Mouse (Mus musculus): ENCODE results near the gene Mettl24. TPM values are rescaled to one million over a fixed set of nuclear protein-coding genes. Genes with fewer than 3 reads are reported as not detected.

The Mettl24 gene
- polyA plus RNA-seq, 1 experiment from 2014 or later, result 1.9 TPM

DNA sequence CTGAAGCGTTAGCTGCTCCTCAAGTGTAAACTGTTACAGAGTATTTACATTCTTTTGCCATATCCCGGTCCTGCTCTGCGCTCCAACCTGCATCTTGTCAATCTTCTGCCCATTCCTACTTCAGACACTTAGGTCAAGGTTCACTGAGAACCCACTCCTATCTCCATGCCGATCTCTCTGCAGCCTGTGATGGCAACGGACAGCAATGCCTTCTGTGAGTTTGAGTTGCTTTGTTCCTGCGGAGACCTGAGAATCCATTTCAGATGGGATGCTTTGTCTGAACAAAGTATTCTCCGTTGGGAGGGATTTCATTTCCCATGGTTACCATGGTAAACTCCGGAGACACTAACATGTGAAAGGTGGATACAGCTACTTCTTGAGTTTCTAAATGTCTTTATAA lies 2.6 kb downstream of the Mettl24 start:
- Histone ChIP-seq H3K36me3 (ENCODE audit: control insufficient read depth, insufficient read depth, low read length) (no peaks in the 10 kb centered on the region), H3K27ac (replicated peaks) (no peak overlapping the region), H3K4me3 (ENCODE audit: low read depth, low read length) (no peak overlapping the region), H3K9me3 (ENCODE audit: control insufficient read depth, low read length) (no peaks in the 10 kb centered on the region), H3K27me3 (ENCODE audit: control insufficient read depth, insufficient read depth, low read length) (no peaks in the 10 kb centered on the region), H3K4me1 (replicated peaks; ENCODE audit: control insufficient read depth, insufficient read depth) (no peaks in the 10 kb centered on the region), H3K4me2 (replicated peaks; ENCODE audit: low read depth) (no peak overlapping the region), H3K9ac (ENCODE audit: low read length) (no peak overlapping the region)
- DNase-seq (ENCODE audit: low spot score) (no peak), ATAC-seq (ENCODE audit: low FRiP score, low TSS enrichment) (no peak)
- WGBS, result 32% methylated on average over 8 of the region's 8 CpGs
- TF ChIP-seq CTCF (IDR thresholded peaks at IDR 0.05; ENCODE audit: low read depth), result no peak
- no peak for TF ChIP-seq EP300 (optimal IDR thresholded peaks at IDR 0.05)

GRCm38 (mm10) chr10:40686976-40687375 lies 3.9 kb downstream of the Mettl24 start:
- no peak for ATAC-seq (ENCODE audit: low FRiP score, low TSS enrichment)
- 78% methylated on average over 4 of the region's 4 CpGs for WGBS
- no peak overlapping the region for H3K27ac ChIP-seq (replicated peaks)
- H3K4me2 ChIP-seq (replicated peaks; ENCODE audit: low read depth), result no peak overlapping the region
- H3K9ac ChIP-seq (ENCODE audit: low read length), result no peak overlapping the region
- TF ChIP-seq CTCF (IDR thresholded peaks at IDR 0.05; ENCODE audit: low read depth), result no peak
- TF ChIP-seq EP300 (optimal IDR thresholded peaks at IDR 0.05), result no peak
- no peaks in the 10 kb centered on the region for H3K4me1 ChIP-seq (replicated peaks; ENCODE audit: control insufficient read depth, insufficient read depth)
- no peaks in the 10 kb centered on the region for H3K27me3 ChIP-seq (ENCODE audit: control insufficient read depth, insufficient read depth, low read length)
- no peak for DNase-seq (ENCODE audit: low spot score)
- H3K4me3 ChIP-seq (ENCODE audit: low read depth, low read length), result no peak overlapping the region
- no peaks in the 10 kb centered on the region for H3K9me3 ChIP-seq (ENCODE audit: control insufficient read depth, low read length)
- no peaks in the 10 kb centered on the region for H3K36me3 ChIP-seq (ENCODE audit: control insufficient read depth, insufficient read depth, low read length)

GRCm38 (mm10) chr10:40687407-40687806 lies 4.3 kb downstream of the Mettl24 start:
- Histone ChIP-seq H3K36me3 (ENCODE audit: control insufficient read depth, insufficient read depth, low read length) (no peaks in the 10 kb centered on the region), H3K4me3 (ENCODE audit: low read depth, low read length) (no peak overlapping the region), H3K9me3 (ENCODE audit: control insufficient read depth, low read length) (no peaks in the 10 kb centered on the region), H3K27me3 (ENCODE audit: control insufficient read depth, insufficient read depth, low read length) (no peaks in the 10 kb centered on the region), H3K4me2 (replicated peaks; ENCODE audit: low read depth) (no peak overlapping the region), H3K4me1 (replicated peaks; ENCODE audit: control insufficient read depth, insufficient read depth) (no peaks in the 10 kb centered on the region), H3K27ac (replicated peaks) (no peak overlapping the region), H3K9ac (ENCODE audit: low read length) (no peak overlapping the region)
- TF ChIP-seq EP300 (optimal IDR thresholded peaks at IDR 0.05), result no peak
- no peak for TF ChIP-seq CTCF (IDR thresholded peaks at IDR 0.05; ENCODE audit: low read depth)
- ATAC-seq (ENCODE audit: low FRiP score, low TSS enrichment), result no peak
- 66% methylated on average over 2 of the region's 2 CpGs for WGBS
- DNase-seq (ENCODE audit: low spot score), result no peak

DNA sequence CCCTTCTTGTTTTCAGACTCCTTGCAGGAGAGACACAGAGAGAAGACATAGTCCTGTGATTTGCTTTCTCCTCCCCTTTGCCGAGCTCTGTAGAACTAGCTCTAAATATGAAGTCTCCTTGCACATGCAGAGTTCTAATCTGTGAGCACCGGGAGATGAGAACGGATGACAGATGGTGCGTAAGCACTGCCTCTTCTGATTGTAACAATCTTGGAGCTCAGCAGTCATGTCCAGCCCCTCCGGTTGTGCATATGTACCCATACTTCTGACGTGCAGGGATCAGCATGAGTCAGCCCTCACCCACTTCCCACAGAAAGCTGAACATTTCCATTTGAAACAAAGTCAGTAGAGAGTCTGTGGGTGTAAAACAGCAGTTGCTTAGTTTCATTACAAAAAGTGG lies 5.2 kb downstream of the Mettl24 start:
- 78% methylated on average over 6 of the region's 6 CpGs for WGBS
- Histone ChIP-seq H3K4me2 (replicated peaks; ENCODE audit: low read depth) (no peak overlapping the region), H3K9me3 (ENCODE audit: control insufficient read depth, low read length) (no peaks in the 10 kb centered on the region), H3K27ac (replicated peaks) (no peak overlapping the region), H3K27me3 (ENCODE audit: control insufficient read depth, insufficient read depth, low read length) (no peaks in the 10 kb centered on the region), H3K9ac (ENCODE audit: low read length) (no peak overlapping the region), H3K36me3 (ENCODE audit: control insufficient read depth, insufficient read depth, low read length) (no peaks in the 10 kb centered on the region), H3K4me1 (replicated peaks; ENCODE audit: control insufficient read depth, insufficient read depth) (no peaks in the 10 kb centered on the region), H3K4me3 (ENCODE audit: low read depth, low read length) (no peak overlapping the region)
- ATAC-seq (ENCODE audit: low FRiP score, low TSS enrichment) (no peak), DNase-seq (ENCODE audit: low spot score) (no peak)
- TF ChIP-seq EP300 (optimal IDR thresholded peaks at IDR 0.05) (no peak), CTCF (IDR thresholded peaks at IDR 0.05; ENCODE audit: low read depth) (no peak)

GRCm38 (mm10) chr10:40688873-40689272 lies 5.8 kb downstream of the Mettl24 start:
- Histone ChIP-seq H3K4me3 (ENCODE audit: low read depth, low read length) (no peak overlapping the region), H3K4me2 (replicated peaks; ENCODE audit: low read depth) (no peak overlapping the region), H3K27me3 (ENCODE audit: control insufficient read depth, insufficient read depth, low read length) (no peaks in the 10 kb centered on the region), H3K9ac (ENCODE audit: low read length) (no peak overlapping the region), H3K4me1 (replicated peaks; ENCODE audit: control insufficient read depth, insufficient read depth) (no peaks in the 10 kb centered on the region), H3K9me3 (ENCODE audit: control insufficient read depth, low read length) (no peaks in the 10 kb centered on the region), H3K27ac (replicated peaks) (no peak overlapping the region), H3K36me3 (ENCODE audit: control insufficient read depth, insufficient read depth, low read length) (no peaks in the 10 kb centered on the region)
- DNase-seq (ENCODE audit: low spot score) (no peak), ATAC-seq (ENCODE audit: low FRiP score, low TSS enrichment) (no peak)
- WGBS, result 57% methylated on average over 1 of the region's 1 CpGs
- TF ChIP-seq EP300 (optimal IDR thresholded peaks at IDR 0.05) (no peak), CTCF (IDR thresholded peaks at IDR 0.05; ENCODE audit: low read depth) (no peak)

DNA sequence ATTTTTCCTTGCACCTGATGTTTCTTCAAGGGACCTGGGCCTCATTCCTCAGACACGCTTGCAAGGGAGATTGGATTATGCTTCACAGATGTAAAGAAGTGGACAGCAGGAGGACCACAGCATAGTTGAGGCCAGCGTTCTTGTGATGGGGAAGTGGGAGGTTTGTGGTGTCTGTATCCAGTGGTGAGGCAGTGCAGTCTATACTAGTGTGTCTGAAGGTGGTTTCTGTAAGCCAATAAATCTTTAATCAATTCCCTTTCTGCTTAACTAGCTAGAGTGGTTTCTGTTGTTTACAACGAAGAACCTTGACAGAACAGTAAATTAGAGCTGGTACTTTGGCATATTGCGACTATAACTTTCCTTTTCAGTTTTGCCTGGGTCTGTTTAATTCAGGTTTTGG lies 15.6 kb downstream of the Mettl24 start:
- Histone ChIP-seq H3K4me2 (replicated peaks; ENCODE audit: low read depth) (no peak overlapping the region), H3K4me3 (ENCODE audit: low read depth, low read length) (no peak overlapping the region), H3K36me3 (ENCODE audit: control insufficient read depth, insufficient read depth, low read length) (no peaks in the 10 kb centered on the region), H3K4me1 (replicated peaks; ENCODE audit: control insufficient read depth, insufficient read depth) (no peaks in the 10 kb centered on the region), H3K27me3 (ENCODE audit: control insufficient read depth, insufficient read depth, low read length) (no peaks in the 10 kb centered on the region), H3K9me3 (ENCODE audit: control insufficient read depth, low read length) (no peaks in the 10 kb centered on the region), H3K27ac (replicated peaks) (no peak overlapping the region), H3K9ac (ENCODE audit: low read length) (no peak overlapping the region)
- TF ChIP-seq CTCF (IDR thresholded peaks at IDR 0.05; ENCODE audit: low read depth), result no peak
- no peak for TF ChIP-seq EP300 (optimal IDR thresholded peaks at IDR 0.05)
- WGBS, result 65% methylated on average over 4 of the region's 4 CpGs
- no peak for ATAC-seq (ENCODE audit: low FRiP score, low TSS enrichment)
- no peak for DNase-seq (ENCODE audit: low spot score)
